Mouse (Mus musculus): Measurements from ENCODE around the gene E2f1.

GRCm38 (mm10) chr2:154609050-154609767 lies 39.5 kb upstream of the E2f1 start:
- TF ChIP-seq CTCF (IDR thresholded peaks at IDR 0.05; ENCODE audit: low read depth) (no peak), EP300 (optimal IDR thresholded peaks at IDR 0.05) (no peak)

All from stomach, postnatal 0 days (tissue).